Mouse (Mus musculus): ENCODE data around the gene Olfr1434.

Gene Olfr1434

GRCm38 (mm10) chr19:12279554-12279953 is at the start of gene Olfr1434:
Gene Olfr1434, plus strand, starts transcription at chr19:12279854.
- 64% methylated on average over 2 of the region's 2 CpGs for WGBS

GRCm38 (mm10) chr19:12232496-12232895 is 47.2 kb upstream of the Olfr1434 start, which contains the start of gene Olfr1432:
Gene Olfr1432, minus strand, starts transcription at chr19:12232596.

GRCm38 (mm10) chr19:12241559-12241958 is 38.1 kb upstream of the Olfr1434 start, which contains the start of gene Olfr262:
Gene Olfr262, minus strand, starts transcription at chr19:12241659.
- 84% methylated on average over 1 of the region's 1 CpGs for WGBS

GRCm38 (mm10) chr19:12260732-12261131 is 18.9 kb upstream of the Olfr1434 start, which contains the start of gene Olfr235:
Gene Olfr235, plus strand, starts transcription at chr19:12261032.
- 63% methylated on average over 1 of the region's 1 CpGs for WGBS

GRCm38 (mm10) chr19:12299030-12299429 is 19.4 kb downstream of the Olfr1434 start, which contains the start of gene Olfr1436:
Gene Olfr1436, minus strand, starts transcription at chr19:12299130.
- WGBS: 95% methylated on average over 1 of the region's 1 CpGs

- 81% methylated on average over 2 of the region's 2 CpGs for WGBS
Observed at GRCm38 (mm10) chr19:12325001-12325400, 45.3 kb downstream of the Olfr1434 start, which contains the start of gene Olfr1437. Gene Olfr1437, minus strand, starts transcription at chr19:12325101.

Data from cerebral cortex, adult 2 months (tissue).